Mouse (Mus musculus): ENCODE data around the gene Nup133.

DNA sequence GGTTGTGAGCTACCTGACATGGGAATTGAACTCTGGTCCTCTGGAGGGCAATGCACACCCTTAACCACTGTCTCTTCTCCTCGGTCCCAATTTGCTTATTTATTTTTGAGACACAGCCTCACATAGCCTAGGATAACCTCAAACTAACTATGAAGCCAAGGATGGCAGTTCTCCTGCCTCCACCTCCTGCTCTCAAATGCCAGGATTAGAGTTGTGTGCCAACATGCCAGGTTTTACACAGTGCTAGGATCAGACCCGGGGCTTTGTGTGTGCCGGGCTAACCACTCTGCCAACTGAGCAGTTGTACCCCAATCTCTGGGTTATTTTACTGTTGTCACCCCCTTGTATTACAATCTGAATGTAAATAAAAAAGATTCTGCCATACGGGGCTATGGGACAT is 28.4 kb upstream of the Nup133 start:
- TF ChIP-seq CTCF (IDR thresholded peaks at IDR 0.05 in 2 of 3, conservative IDR thresholded peaks at IDR 0.05 in 1 of 3; ENCODE audit: control insufficient read depth in 1 of 3, insufficient read depth in 1 of 3, low read depth in 2 of 3, low read length in 3 of 3, poor library complexity in 1 of 3, severe bottlenecking in 1 of 3), result no peak
- TF ChIP-seq POLR2AphosphoS2 (IDR thresholded peaks at IDR 0.05; ENCODE audit: low read length), result no peak
- TF ChIP-seq ZNF384 (IDR thresholded peaks at IDR 0.05; ENCODE audit: low read depth, low read length), result no peak
- TF ChIP-seq JUND (IDR thresholded peaks at IDR 0.05; ENCODE audit: low read depth, low read length), result no peak
- TF ChIP-seq GATA1 (IDR thresholded peaks at IDR 0.05; ENCODE audit: low read depth, low read length), result no peak
- no peak for TF ChIP-seq POLR2A (IDR thresholded peaks at IDR 0.05; ENCODE audit: control insufficient read depth in 1 of 2, insufficient read depth in 1 of 2, low read depth in 1 of 2, low read length in 2 of 2, poor library complexity in 1 of 2)
- no peak for TF ChIP-seq CHD1 (IDR thresholded peaks at IDR 0.05; ENCODE audit: low read depth, low read length)
- TF ChIP-seq TAL1 (IDR thresholded peaks at IDR 0.05; ENCODE audit: low read length), result no peak
- TF ChIP-seq USF1 (IDR thresholded peaks at IDR 0.05; ENCODE audit: low read depth, low read length), result no peak
- no peak for TF ChIP-seq EP300 (IDR thresholded peaks at IDR 0.05; ENCODE audit: low read depth in 1 of 2, low read length in 2 of 2)
